Mouse (Mus musculus) cortical plate, adult 2 months (tissue): ENCODE data around the gene Sapcd2.

Source experiments
- CTCF ChIP-seq: fragments of 200-500 bp; IDR thresholded peaks from 2 replicates; pipeline ENCODE4 v1.5.1; 2011; ENCODE audit warnings: mild to moderate bottlenecking, control low read depth, low read length; ENCODE audit not compliant: insufficient read depth; ENCODE audit errors: extremely low read depth
- POLR2A ChIP-seq: fragments of 200-500 bp; IDR thresholded peaks from 2 replicates; pipeline ENCODE4 v1.6.1; 2011; ENCODE audit warnings: mild to moderate bottlenecking, low read length, control low read depth; ENCODE audit not compliant: insufficient read depth; ENCODE audit errors: extremely low read depth

DNA sequence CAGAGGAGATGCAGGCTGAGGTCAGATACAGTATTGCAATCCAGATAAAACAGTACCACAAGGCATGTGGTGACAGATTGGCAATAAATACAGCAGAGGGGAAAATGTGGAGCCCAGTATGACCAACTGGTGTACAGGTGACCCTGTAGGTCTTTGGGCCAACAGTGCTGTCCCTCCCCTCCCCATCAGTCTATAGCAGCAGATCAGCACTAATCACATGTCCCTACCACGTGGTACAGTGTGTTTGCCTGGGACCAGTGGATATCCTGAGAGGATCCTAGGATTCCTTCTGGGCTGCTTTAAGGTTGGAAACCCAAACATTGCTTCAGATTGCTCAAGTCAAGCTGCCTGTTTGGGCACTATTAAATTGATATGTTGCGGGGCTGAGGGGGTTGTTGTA lies 38.6 kb upstream of the Sapcd2 start:
- TF ChIP-seq CTCF (no peak), POLR2A (no peak)
